Mouse (Mus musculus): Measurements from ENCODE around the gene Slc9a5.

DNA sequence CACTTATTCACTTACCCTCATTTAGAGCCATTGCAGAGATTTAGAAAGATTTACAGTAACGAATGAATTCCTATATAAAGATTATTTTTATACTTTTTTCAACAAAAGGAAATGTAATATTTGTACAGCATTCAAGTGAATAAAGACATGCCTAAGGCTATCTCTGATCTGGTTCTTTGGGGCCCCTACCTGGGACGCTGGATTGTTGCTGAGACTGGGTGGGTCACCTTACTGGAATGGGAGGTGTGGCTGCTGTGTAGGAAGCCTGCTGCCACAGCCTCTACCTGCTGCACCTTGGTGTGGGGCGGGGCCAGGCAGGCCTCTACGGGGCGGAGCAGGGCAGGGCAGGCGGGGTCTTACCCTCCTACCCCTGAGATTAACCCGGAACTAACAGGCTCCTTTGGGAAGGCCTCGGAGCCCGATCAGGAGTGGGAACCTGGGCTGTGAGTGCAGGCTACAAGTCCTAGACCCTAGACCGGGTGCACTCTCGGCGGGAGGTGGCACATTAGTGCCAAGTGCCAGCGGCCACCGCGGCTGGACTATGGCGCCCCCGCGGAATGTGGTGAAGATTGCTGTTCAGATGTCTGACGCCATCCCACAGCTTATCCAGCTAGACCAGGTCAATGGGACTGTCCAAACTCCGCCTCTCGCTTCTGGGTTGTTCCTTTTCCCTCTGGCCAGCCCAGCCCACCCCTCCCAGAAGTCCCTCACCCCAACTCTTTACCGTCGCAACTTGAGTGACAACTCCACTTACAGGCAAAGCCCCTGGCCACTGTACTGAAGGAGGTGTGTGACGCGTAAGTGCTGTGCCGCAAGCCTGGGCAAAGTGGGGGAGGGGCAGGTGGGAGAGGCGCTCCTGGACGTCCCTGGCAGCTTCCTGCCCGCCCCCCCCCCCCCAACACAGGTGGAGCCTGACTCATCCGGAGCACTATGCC is 43.2 kb upstream of the Slc9a5 start, which contains the start of gene Elmo3:
- TF ChIP-seq POLR2A (IDR thresholded peaks at IDR 0.05; ENCODE audit: borderline replicate concordance, insufficient read depth, low read length) (no peak; the same call in 1 of the 2 replicates), CTCF (IDR thresholded peaks at IDR 0.05; ENCODE audit: borderline replicate concordance, insufficient read depth, low read depth, low read length) (no peak; the same call in 1 of the 2 replicates)
